Mouse (Mus musculus) ZHBTc4 (cell line): ENCODE measurements around the gene Twf2.
A peak's percentile ranks its signal among the peaks of the same experiment; 100 is the strongest.

Experiments
- DNase-seq: peaks from one replicate; pipeline ENCODE4 v3.0.0-alpha.2; 2011; ENCODE audit warnings: low read depth, low spot score

Twf2 gene

DNA sequence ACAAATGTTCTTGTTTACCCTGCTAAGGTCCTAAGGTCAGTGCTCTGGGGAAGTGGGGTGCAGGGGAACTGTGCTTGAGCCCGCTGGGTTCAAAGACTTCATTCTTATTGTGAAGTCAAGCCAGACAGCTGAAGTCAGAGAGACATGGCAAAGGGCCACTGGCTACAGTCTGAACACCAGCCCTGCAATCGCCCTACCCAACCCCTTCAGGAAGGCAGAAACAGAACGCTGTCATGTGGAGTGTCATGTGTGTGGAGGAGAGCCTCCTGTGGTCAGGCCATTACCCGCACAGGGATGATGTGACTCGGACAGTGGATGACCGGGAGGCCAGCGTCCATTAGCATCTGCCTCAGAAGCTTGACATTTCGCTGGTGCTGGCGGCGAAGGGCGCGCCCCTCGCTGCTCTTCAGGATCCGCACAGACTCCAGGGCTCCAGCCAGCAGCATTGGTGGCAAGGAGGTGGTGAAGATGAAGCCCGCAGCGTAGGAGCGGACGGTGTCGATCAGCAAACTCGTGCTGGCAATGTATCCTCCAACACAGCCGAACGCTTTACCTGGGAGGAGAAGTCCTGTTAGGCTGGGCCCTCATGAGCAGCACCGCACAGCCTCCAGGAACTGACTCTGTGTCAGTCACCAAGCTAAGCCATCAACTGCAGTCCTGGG lies 33.4 kb downstream of the Twf2 start:
- DNase-seq = no peak

- DNase-seq = no peak
Observed at GRCm38 (mm10) chr9:106236818-106237211, 33.9 kb downstream of the Twf2 start.

DNA sequence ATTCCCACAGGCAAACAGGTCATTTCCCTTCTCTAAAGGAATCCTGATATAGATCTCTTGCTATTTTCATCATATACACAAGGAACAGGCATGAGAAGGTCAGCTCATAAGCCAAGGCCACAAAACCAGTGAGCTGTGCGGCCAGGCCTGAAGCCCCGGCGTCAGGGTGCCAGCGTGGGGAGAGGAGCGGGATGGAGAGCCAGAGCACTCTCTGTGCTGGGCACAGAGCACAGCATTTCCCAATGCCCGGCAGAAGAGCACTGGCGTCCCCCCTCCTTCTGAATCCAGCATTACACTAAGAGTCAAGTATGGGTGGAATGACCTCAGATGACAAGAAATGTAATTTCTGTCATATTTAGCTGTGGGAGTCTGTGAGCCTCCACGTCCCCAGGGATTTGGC lies 34.5 kb downstream of the Twf2 start:
- DNase-seq = no peak

DNA sequence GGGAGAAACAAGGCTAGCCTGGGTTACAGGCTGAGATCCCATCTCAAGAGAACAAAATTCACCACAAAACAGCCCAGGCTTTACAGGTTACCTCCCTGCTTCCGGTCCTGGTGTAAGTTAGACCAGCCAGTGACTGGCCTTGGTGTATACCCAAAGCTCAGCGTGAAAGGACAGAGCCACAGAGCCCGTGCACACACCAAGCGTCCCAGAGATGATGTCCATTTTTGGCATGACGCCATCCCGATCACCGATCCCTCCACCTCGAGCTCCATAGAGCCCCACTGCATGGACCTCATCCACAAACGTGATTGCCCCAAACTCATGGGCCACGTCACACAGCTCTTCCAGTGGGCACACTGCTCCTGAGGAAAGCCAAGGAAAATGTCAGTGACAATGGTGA lies 35.0 kb downstream of the Twf2 start:
- DNase-seq = no peak

GRCm38 (mm10) chr9:106241541-106242164 lies 38.7 kb downstream of the Twf2 start:
- DNase-seq = no peak

DNA sequence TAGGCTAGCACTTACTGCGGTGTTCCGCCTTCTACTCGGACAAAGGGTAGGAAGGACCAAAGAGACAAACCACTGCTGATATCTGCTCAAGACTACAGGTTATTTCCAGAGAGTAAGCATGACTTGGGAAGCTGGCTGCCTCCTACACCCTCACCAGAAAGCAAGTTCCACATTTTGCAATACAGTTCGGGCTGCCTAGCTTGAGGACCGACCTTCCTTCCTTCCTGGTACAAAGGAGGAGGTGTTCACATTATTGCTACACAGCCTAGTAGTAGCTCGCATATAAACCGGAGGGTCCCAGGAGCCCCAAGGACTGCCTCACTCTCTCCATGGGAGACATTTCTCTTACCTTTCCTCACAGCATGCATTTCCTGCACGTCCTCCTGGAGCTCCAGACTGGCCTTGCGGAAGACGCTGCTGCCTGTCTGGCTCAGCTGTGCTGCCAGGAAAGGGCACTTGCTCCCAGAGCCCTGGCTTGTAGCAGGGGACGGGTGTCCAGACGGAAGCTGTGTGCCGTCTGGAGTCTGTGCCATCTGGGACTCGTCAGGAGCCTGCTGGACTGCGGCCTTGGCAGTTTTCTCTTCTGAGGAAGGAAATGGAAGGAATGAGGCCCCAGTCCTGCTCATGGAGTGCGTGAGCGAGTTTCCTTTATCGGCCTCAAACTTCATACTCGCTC lies 40.0 kb downstream of the Twf2 start:
- no peak for DNase-seq

DNA sequence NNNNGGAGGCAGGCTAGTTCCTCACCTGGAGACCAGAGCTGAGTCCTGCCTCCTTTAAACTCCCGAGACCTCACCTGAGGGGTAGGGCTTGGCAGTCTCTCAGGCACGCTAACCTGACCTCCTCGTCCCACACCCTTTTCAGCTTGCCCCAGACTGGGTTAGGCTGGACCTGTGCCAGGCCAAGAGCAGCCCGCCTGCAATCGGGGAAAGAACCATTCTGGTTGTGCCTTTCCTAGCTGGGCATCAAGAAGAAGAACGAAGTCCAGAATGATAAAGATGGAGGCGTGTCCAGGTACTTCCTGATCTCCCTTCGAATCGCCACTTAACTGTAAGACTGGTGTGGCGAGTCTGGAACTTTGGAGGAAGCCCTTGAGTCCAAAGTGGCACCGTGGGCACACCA lies 46.6 kb downstream of the Twf2 start:
- no peak for DNase-seq

- DNase-seq = no peak
Observed at GRCm38 (mm10) chr9:106250245-106250644, 47.3 kb downstream of the Twf2 start.

DNA sequence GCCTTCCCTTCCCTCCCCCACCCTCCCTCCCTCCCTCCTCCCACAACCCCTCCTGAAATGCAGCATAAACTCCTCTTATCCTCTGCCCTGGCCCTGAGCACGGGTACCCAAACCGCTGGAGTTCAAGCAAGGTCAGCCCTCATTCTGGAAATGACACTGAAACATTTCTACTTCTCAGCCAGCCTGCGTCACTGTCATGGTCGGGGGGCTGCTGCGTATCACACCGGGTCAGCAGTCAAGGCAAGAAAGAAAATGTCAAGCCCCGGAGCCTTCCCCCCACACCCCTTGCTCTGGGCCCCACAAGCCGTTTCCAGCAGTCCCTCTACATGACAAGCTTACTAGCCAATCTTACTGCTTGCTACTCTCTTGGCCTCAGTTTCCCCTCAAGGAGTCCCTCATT lies 48.2 kb downstream of the Twf2 start:
- no peak for DNase-seq

DNA sequence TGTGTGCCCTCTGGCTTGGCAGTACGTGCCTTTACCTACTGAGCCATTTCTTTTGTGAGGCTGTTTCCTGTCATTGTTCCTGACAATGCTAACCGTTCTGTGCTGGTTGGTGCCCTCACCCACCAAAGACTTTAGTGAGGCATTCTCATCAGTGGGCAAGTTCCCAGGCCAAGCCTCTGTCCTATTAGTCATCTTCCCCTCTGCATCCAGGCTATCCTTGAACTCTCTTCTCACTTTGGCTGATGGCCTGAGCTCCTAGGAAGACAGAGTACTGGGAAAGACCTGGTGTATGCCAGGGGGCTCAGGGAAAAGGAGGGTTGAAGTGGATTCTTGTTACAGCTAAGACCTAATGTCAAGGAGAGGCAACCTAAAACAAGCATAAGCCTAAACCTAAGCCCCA lies 51.1 kb downstream of the Twf2 start:
- DNase-seq = no peak

DNA sequence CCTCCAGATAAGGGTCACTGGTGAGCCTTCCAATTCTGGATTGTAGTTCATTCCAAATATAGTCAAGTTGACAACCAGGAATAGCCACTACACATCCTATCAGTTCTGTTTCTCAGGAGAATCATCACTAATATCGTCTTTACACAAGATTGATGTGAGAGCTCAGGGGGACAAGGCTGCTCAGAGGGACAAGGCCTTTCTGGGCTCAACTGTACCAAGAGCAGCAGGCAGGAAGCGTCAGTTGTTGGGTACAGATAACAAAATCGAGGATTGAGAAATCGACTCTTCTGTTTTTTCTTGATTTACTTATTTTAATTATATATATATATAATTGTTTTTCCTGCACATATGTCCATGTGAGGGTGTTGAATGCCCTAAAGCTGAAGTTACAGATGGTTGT lies 55.5 kb downstream of the Twf2 start:
- no peak for DNase-seq

DNA sequence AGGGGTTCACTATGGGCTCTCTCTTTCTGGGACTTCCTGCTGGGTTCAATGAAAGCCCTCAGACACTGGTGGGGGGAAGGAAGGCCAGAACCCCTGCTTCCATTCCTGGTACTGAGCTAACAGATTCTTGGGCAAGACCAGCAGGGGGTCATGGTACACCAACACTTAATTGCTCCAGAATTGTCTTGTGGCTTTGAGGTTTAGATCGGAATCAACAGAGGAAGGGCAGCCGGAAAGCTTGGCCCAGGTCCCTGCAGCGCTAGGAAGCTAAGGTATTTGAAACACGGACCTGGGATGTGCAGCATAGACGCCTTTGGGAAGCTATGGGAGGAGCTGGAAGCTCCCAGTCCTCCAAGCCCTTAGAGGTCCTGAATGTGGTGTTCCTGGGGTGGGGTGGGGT lies 56.1 kb downstream of the Twf2 start:
- DNase-seq = peak; percentile 33

DNA sequence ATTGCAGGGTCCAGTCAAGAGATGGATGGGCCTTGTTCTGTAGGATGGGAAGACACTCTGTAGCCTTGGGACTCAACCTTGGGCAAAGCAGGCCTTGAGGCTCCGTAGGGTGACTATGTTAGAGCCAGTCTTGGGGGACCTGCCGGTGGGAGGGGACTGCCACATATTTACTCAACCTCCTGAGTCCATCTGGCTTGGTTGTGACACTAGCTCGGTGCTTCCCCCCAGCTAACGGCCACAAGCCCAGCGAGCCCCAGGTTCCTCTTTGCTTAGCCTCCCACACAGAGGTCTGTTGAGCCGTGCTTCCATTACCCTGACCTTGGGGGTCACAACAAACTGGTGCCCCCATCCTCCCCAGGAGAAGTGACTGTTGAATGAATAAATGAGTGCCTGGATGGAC lies 58.1 kb downstream of the Twf2 start:
- no peak for DNase-seq

GRCm38 (mm10) chr9:106261491-106261890 lies 58.6 kb downstream of the Twf2 start:
- no peak for DNase-seq

GRCm38 (mm10) chr9:106262075-106262474 lies 59.2 kb downstream of the Twf2 start:
- no peak for DNase-seq

GRCm38 (mm10) chr9:106263381-106263924 lies 60.5 kb downstream of the Twf2 start:
- DNase-seq = no peak
